Mouse (Mus musculus) hindbrain, embryonic 16.5 days (tissue): ENCODE measurements at regions not wholly inside any gene's neighbourhood (a gene's known extent, or its start where the extent isn't known, plus 50 kb on each side); places are given as distances from the start of the nearest gene placed in this dataset.
"Not testable (repeated sequence)": the region's sequence is repeated elsewhere in the genome, so short reads cannot be mapped to it uniquely, and the experiment has no call there.

Experiments used
- ATAC-seq: fragments of 200-750 bp; cut with Nextera tagmentation; 2 replicates; pipeline ENCODE4 v1.8.0; 2017; ENCODE audit warnings: moderate TSS enrichment, moderate library complexity
- H3K27ac ChIP-seq: fragments of 300-500 bp; sonication (generic); 2 replicates; pipeline ENCODE4 v1.5.1; 2014; ENCODE audit warnings: low read depth, mild to moderate bottlenecking, control low read depth, low read length, moderate library complexity
- H3K27me3 ChIP-seq: fragments of 300-500 bp; sonication (generic); replicated peaks from 2 replicates; pipeline ENCODE4 v1.6.1; 2014; ENCODE audit warnings: low read length; ENCODE audit not compliant: control insufficient read depth, insufficient read depth
- H3K36me3 ChIP-seq: fragments of 300-500 bp; sonication (generic); 2 replicates; pipeline ENCODE4 v1.6.1; 2014; ENCODE audit warnings: mild to moderate bottlenecking, low read length, moderate library complexity, mixed read lengths; ENCODE audit not compliant: control insufficient read depth, insufficient read depth
- H3K4me1 ChIP-seq: fragments of 300-500 bp; sonication (generic); 2 replicates; pipeline ENCODE4 v1.6.1; 2014; ENCODE audit warnings: low read depth, low read length; ENCODE audit not compliant: control insufficient read depth, insufficient read depth
- H3K4me2 ChIP-seq: fragments of 300-500 bp; sonication (generic); 2 replicates; pipeline ENCODE4 v1.6.1; 2014; ENCODE audit warnings: mild to moderate bottlenecking, low read length, control low read depth, moderate library complexity
- H3K4me3 ChIP-seq: fragments of 300-500 bp; sonication (generic); 2 replicates; pipeline ENCODE4 v1.5.1; 2014; ENCODE audit warnings: mild to moderate bottlenecking, low read length, control low read depth, moderate library complexity
- H3K9ac ChIP-seq: fragments of 300-500 bp; sonication (generic); 2 replicates; pipeline ENCODE4 v1.6.1; 2014; ENCODE audit warnings: low read depth, mild to moderate bottlenecking, control low read depth, low read length, moderate library complexity
- H3K9me3 ChIP-seq: fragments of 300-500 bp; sonication (generic); 2 replicates; pipeline ENCODE4 v1.6.1; 2014; ENCODE audit warnings: mild to moderate bottlenecking, low read length, moderate library complexity; ENCODE audit not compliant: control insufficient read depth
- WGBS: fragments of 180-500 bp; shearing (Covaris S2); extraction: QIAGEN DNeasy Blood & Tissue Kit; methylation state at CpG from one replicate; pipeline ENCODE4 v1.1.7; 2014; 5-methylcytosine and 5-hydroxymethylcytosine counted together

GRCm38 (mm10) chr3:34745181-34745736 lies 95.1 kb downstream of the Sox2 start:
- Histone ChIP-seq H3K36me3 (no peaks in the 10 kb centered on the region), H3K4me2 (no peak overlapping the region), H3K9ac (no peak overlapping the region), H3K27me3 (no peaks in the 10 kb centered on the region), H3K9me3 (no peaks in the 10 kb centered on the region), H3K4me3 (no peak overlapping the region), H3K4me1 (no peaks in the 10 kb centered on the region), H3K27ac (no peak overlapping the region)
- 82% methylated on average over 5 of the region's 5 CpGs for WGBS
- no peak for ATAC-seq

GRCm38 (mm10) chr3:34747499-34748093 lies 97.4 kb downstream of the Sox2 start:
- 92% methylated on average over 10 of the region's 10 CpGs for WGBS
- no peaks in the 10 kb centered on the region for H3K27me3 ChIP-seq

GRCm38 (mm10) chr3:34749989-34750388 lies 99.8 kb downstream of the Sox2 start:
- Histone ChIP-seq H3K27ac (no peak overlapping the region), H3K27me3 (no peaks in the 10 kb centered on the region), H3K4me2 (no peak overlapping the region), H3K36me3 (no peaks in the 10 kb centered on the region), H3K4me3 (no peak overlapping the region), H3K4me1 (no peaks in the 10 kb centered on the region), H3K9ac (no peak overlapping the region), H3K9me3 (no peaks in the 10 kb centered on the region)
- 35% methylated on average over 7 of the region's 7 CpGs for WGBS
- no peak for ATAC-seq

More at GRCm38 (mm10) chr3:34747499-34748093, 97.4 kb downstream of the Sox2 start:
- no peak for ATAC-seq
- no peak overlapping the region for H3K4me3 ChIP-seq
- no peaks in the 10 kb centered on the region for H3K9me3 ChIP-seq
- H3K4me2 ChIP-seq = no peak overlapping the region
- no peak overlapping the region for H3K27ac ChIP-seq
- H3K4me1 ChIP-seq = no peaks in the 10 kb centered on the region
- H3K9ac ChIP-seq = no peak overlapping the region
- no peaks in the 10 kb centered on the region for H3K36me3 ChIP-seq

GRCm38 (mm10) chr3:34751551-34751950 lies 101.3 kb downstream of the Sox2 start:
- no peaks in the 10 kb centered on the region for H3K36me3 ChIP-seq
- ATAC-seq = no peak
- 54% methylated on average over 5 of the region's 5 CpGs for WGBS
- H3K9me3 ChIP-seq = no peaks in the 10 kb centered on the region
- no peak overlapping the region for H3K4me3 ChIP-seq
- no peaks in the 10 kb centered on the region for H3K4me1 ChIP-seq
- no peaks in the 10 kb centered on the region for H3K27me3 ChIP-seq
- H3K9ac ChIP-seq = no peak overlapping the region
- no peak overlapping the region for H3K27ac ChIP-seq
- no peak overlapping the region for H3K4me2 ChIP-seq

- Histone ChIP-seq H3K9me3 (no peaks in the 10 kb centered on the region), H3K4me1 (no peaks in the 10 kb centered on the region), H3K27me3 (no peaks in the 10 kb centered on the region), H3K36me3 (no peaks in the 10 kb centered on the region), H3K9ac (no peak overlapping the region), H3K27ac (no peak overlapping the region), H3K4me2 (no peak overlapping the region), H3K4me3 (no peak overlapping the region)
- no peak for ATAC-seq
- WGBS = 64% methylated on average over 8 of the region's 8 CpGs
Measured at GRCm38 (mm10) chr3:34753557-34753956, 103.4 kb downstream of the Sox2 start.

GRCm38 (mm10) chr3:34754781-34755180 lies 104.6 kb downstream of the Sox2 start:
- 95% methylated on average over 6 of the region's 6 CpGs for WGBS
- H3K4me2 ChIP-seq = no peak overlapping the region
- no peaks in the 10 kb centered on the region for H3K4me1 ChIP-seq
- H3K4me3 ChIP-seq = no peak overlapping the region
- no peaks in the 10 kb centered on the region for H3K27me3 ChIP-seq
- ATAC-seq = no peak
- no peak overlapping the region for H3K27ac ChIP-seq
- H3K36me3 ChIP-seq = no peaks in the 10 kb centered on the region
- no peak overlapping the region for H3K9ac ChIP-seq
- no peaks in the 10 kb centered on the region for H3K9me3 ChIP-seq

- WGBS = 98% methylated on average over 5 of the region's 5 CpGs
- not testable (repeated sequence) for H3K27me3 ChIP-seq
Measured at GRCm38 (mm10) chr3:34755282-34755681, 105.1 kb downstream of the Sox2 start.

GRCm38 (mm10) chr3:34756632-34757031 lies 106.4 kb downstream of the Sox2 start:
- Histone ChIP-seq H3K4me1 (no peaks in the 10 kb centered on the region), H3K36me3 (no peaks in the 10 kb centered on the region), H3K4me3 (no peak overlapping the region), H3K27me3 (no peaks in the 10 kb centered on the region), H3K4me2 (no peak overlapping the region), H3K9ac (no peak overlapping the region), H3K27ac (no peak overlapping the region), H3K9me3 (no peaks in the 10 kb centered on the region)
- no peak for ATAC-seq
- WGBS = 24% methylated on average over 7 of the region's 7 CpGs

More at GRCm38 (mm10) chr3:34755282-34755681, 105.1 kb downstream of the Sox2 start:
- not testable (repeated sequence) for H3K27ac ChIP-seq, H3K9ac ChIP-seq, H3K4me3 ChIP-seq, H3K4me1 ChIP-seq, H3K4me2 ChIP-seq, H3K9me3 ChIP-seq, ATAC-seq, H3K36me3 ChIP-seq

GRCm38 (mm10) chr3:34757130-34757529 lies 106.9 kb downstream of the Sox2 start:
- H3K4me3 ChIP-seq = no peak overlapping the region
- 76% methylated on average over 6 of the region's 6 CpGs for WGBS
- no peaks in the 10 kb centered on the region for H3K36me3 ChIP-seq
- no peak overlapping the region for H3K27ac ChIP-seq
- no peak for ATAC-seq
- no peak overlapping the region for H3K9ac ChIP-seq
- no peaks in the 10 kb centered on the region for H3K4me1 ChIP-seq
- no peak overlapping the region for H3K4me2 ChIP-seq
- no peaks in the 10 kb centered on the region for H3K9me3 ChIP-seq
- no peaks in the 10 kb centered on the region for H3K27me3 ChIP-seq
